Mouse (Mus musculus): ENCODE data around the gene Plet1.
A peak's percentile ranks its signal among the peaks of the same experiment; 100 is the strongest.

The Plet1 gene

GRCm38 (mm10) chr9:50496151-50496505 is 1.8 kb downstream of the Plet1 start:
- DNase-seq = no peak

- no peak for DNase-seq
These were observed 2.2 kb downstream of the Plet1 start for GRCm38 (mm10) chr9:50496546-50496945.

GRCm38 (mm10) chr9:50497076-50497475 is 2.8 kb downstream of the Plet1 start:
- no peak for DNase-seq

- DNase-seq = no peak
These were observed 3.2 kb downstream of the Plet1 start for GRCm38 (mm10) chr9:50497536-50497935.

- no peak for DNase-seq
These were observed 4.5 kb downstream of the Plet1 start for GRCm38 (mm10) chr9:50498815-50499214.

GRCm38 (mm10) chr9:50499781-50500180 is 5.5 kb downstream of the Plet1 start:
- no peak for DNase-seq

- DNase-seq = no peak
These were observed 6.2 kb downstream of the Plet1 start for GRCm38 (mm10) chr9:50500467-50500973.

GRCm38 (mm10) chr9:50500974-50501501 is 6.7 kb downstream of the Plet1 start:
- DNase-seq = peak; percentile 18

GRCm38 (mm10) chr9:50502949-50503348 is 8.6 kb downstream of the Plet1 start:
- no peak for DNase-seq

GRCm38 (mm10) chr9:50505405-50505804 is 11.1 kb downstream of the Plet1 start:
- no peak for DNase-seq

- DNase-seq = no peak
These were observed 13.2 kb downstream of the Plet1 start for GRCm38 (mm10) chr9:50507570-50507969.

GRCm38 (mm10) chr9:50515462-50515861 is 21.1 kb downstream of the Plet1 start:
- no peak for DNase-seq

GRCm38 (mm10) chr9:50518781-50519180 is 24.5 kb downstream of the Plet1 start:
- no peak for DNase-seq

GRCm38 (mm10) chr9:50520748-50521147 is 26.4 kb downstream of the Plet1 start:
- no peak for DNase-seq

GRCm38 (mm10) chr9:50521562-50521961 is 27.2 kb downstream of the Plet1 start:
- no peak for DNase-seq

GRCm38 (mm10) chr9:50522574-50522973 is 28.2 kb downstream of the Plet1 start:
- no peak for DNase-seq

GRCm38 (mm10) chr9:50524936-50525335 is 30.6 kb downstream of the Plet1 start:
- no peak for DNase-seq

GRCm38 (mm10) chr9:50525585-50525984 is 31.3 kb downstream of the Plet1 start:
- DNase-seq = no peak

GRCm38 (mm10) chr9:50527860-50528259 is 33.5 kb downstream of the Plet1 start:
- DNase-seq = no peak

GRCm38 (mm10) chr9:50528293-50528892 is 34.1 kb downstream of the Plet1 start, which contains the start of gene Pts:
TSS of gene Pts (minus strand) at chr9:50528724.
- peak; percentile 96 for DNase-seq

GRCm38 (mm10) chr9:50530890-50531289 is 36.6 kb downstream of the Plet1 start:
- no peak for DNase-seq

- DNase-seq = no peak
These were observed 39.0 kb downstream of the Plet1 start for GRCm38 (mm10) chr9:50533328-50533727.

GRCm38 (mm10) chr9:50533791-50534190 is 39.5 kb downstream of the Plet1 start:
- DNase-seq = no peak

- DNase-seq = no peak
These were observed 41.6 kb downstream of the Plet1 start for GRCm38 (mm10) chr9:50535930-50536329.

GRCm38 (mm10) chr9:50536603-50537135 is 42.3 kb downstream of the Plet1 start:
- no peak for DNase-seq

All from cerebellum, adult 9-10 months (tissue).